Mouse (Mus musculus) gastrocnemius, adult 2 months (tissue): Measurements from ENCODE around the gene Nab1. TPM values are rescaled to one million over a fixed set of nuclear protein-coding genes. Genes with fewer than 3 reads are reported as not detected.

Experiments used
- DNase-seq: peaks from one replicate; pipeline ENCODE4 v3.0.0; 2022
- H3K27ac ChIP-seq: fragments of 200-600 bp; 2 replicates; pipeline ENCODE4 v1.8.1; 2022; ENCODE audit warnings: mild to moderate bottlenecking
- H3K4me3 ChIP-seq: fragments of 200-600 bp; 2 replicates; pipeline ENCODE4 v1.8.1; 2022; ENCODE audit warnings: mild to moderate bottlenecking, moderate library complexity
- CTCF ChIP-seq: fragments of 200-600 bp; IDR thresholded peaks from 2 replicates; pipeline ENCODE4 v1.8.1; 2022; ENCODE audit warnings: antibody characterized with exemption, mild to moderate bottlenecking, moderate library complexity
- intact Hi-C: fragments of 180-260 bp; cut with DNase I; formaldehyde crosslinking; loops from one replicate; pipeline ENCODE4 v1.15.1; 2025
- total RNA-seq, 2 experiments: library from RNA; stranded (reverse); gene quantifications; 2 replicates each; pipeline ENCODE4 v1.2.3; 2021

Gene Nab1
- total RNA-seq, 2 experiments from 2014 or later = 9.4 to 11.3 TPM

DNA sequence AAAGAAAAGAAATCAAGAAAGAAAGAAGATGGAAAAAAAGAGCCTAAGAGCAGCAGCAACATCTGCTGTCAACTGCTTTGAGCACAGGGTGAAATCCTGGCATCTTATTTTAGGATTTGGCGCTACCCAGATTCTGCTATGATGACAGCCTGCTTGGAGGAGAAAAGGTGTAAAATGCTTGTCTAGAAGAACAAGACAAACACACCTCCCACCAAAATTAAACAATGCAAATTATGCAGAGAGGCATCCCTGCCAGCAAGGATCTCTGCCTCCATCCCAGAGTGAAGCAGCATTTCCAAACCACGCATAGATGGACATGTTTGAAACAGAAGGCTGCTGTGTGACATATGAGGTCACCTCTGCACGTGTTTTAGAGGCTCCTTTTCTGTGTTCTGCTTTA lies 35.2 kb downstream of the Nab1 start:
- H3K27ac ChIP-seq = no peak overlapping the region
- no peak overlapping the region for H3K4me3 ChIP-seq
- no peak for TF ChIP-seq CTCF
- DNase-seq = no peak
- intact Hi-C loops = no loop called here

DNA sequence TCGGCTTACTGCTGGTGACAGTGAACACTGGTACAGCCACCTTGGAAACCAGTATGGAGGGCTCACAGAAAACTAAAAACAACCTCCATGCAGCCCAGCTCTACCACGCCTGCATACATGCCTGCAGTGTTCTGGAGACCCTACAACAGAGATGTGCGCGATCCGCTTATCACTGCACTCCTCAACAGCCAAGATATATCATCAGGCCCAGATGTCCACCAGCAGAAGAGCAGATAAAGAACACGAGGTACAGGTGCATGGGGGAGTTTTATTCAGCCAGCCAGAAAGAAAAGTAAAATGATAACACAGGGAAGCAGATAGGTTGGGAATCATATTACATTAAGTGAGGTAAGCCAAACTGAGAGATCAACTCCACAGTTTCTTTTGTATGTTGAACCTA lies 37.2 kb downstream of the Nab1 start:
- Histone ChIP-seq H3K27ac (no peak overlapping the region), H3K4me3 (no peak overlapping the region)
- DNase-seq = no peak
- intact Hi-C loops = no loop called here
- no peak for TF ChIP-seq CTCF

DNA sequence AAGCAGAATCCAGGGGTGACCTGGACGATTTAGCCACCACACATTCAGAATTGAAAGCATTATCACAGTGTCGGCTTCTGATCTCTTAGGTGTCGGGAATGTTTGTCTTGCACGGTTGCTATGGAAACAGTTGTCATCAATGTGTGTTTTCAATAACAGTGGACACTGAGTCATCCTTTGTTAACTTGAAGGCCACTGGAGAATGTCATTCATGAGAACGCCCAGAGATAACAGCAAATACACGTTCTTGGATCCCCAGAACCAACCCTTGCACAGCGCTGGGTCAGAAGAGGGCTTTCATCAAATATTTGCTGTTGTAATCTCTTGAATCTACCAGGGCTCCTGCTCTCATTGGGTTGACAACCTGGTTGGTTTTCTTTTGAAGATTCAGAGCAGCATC lies 43.9 kb downstream of the Nab1 start:
- Histone ChIP-seq H3K27ac (no peak overlapping the region), H3K4me3 (no peak overlapping the region)
- DNase-seq = no peak
- TF ChIP-seq CTCF = no peak
- intact Hi-C loops = no loop called here

DNA sequence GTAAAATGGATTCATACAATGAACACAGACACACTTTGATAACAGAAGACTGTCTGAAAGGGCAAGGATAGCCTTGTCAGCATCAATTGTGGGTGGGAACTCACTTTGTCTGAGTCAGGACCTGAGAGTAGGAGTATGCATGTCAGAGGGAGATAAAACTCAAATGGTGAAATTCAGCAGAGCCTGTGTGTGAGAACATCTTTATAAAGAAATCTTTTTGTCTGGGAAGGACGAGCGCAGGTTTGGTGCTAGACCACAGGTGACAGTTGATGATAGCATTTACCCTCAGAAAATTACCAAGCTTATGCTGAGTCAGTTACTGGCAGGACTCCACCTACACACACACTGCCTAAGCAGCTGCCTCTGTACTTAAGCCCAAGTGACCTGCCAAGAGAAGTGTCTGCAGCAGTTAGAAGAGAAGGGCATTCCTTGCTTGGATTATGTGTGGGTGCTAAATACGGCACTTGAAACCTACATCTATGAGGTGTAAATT lies 45.9 kb downstream of the Nab1 start:
- intact Hi-C loops = no loop called here
- DNase-seq = peak; percentile 34
- no peak for TF ChIP-seq CTCF
- H3K27ac ChIP-seq = no peak overlapping the region
- no peak overlapping the region for H3K4me3 ChIP-seq

DNA sequence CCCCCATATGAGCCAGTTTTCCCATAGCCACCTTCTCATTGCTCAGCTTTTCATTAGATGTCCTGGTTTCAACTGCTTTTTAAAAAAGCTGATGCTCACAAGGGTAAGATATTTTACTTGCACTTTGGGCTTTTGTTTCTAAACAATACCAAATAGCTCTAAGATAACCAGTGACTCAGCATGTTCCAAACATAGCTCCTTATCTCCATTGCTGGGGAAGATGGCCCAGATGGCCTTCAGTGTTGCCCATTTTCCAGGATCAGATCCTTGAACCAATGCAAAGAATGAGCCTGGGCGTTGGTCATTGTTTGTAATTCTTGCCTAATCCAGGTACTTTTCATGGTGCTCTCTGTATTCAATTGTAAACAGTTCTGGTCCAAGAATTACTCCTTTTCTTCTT lies 49.1 kb downstream of the Nab1 start:
- no peak overlapping the region for H3K4me3 ChIP-seq
- no peak for DNase-seq
- H3K27ac ChIP-seq = no peak overlapping the region
- intact Hi-C loops = no loop called here
- TF ChIP-seq CTCF = no peak

DNA sequence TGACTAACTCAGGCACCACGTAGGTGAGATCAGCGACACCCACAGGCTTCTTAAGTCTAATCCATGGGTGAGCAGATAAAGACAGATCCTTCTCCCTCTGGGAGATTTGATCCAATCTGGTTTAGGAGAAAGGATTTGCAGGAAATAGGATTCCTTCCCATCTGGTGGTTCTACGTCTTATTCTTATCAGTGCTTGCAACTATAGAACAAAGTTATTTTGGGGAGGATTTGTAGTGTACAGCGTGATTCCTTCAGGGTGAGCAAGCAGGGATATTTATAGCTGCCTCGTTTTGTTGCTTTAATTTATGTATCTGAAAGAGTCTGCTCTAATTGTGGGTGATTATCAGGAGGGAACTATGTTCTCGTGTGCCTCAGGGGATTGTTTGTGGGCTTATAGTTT lies 64.6 kb downstream of the Nab1 start:
- intact Hi-C loops = no loop called here
- H3K4me3 ChIP-seq = no peak overlapping the region
- no peak for TF ChIP-seq CTCF
- no peak overlapping the region for H3K27ac ChIP-seq
- no peak for DNase-seq

DNA sequence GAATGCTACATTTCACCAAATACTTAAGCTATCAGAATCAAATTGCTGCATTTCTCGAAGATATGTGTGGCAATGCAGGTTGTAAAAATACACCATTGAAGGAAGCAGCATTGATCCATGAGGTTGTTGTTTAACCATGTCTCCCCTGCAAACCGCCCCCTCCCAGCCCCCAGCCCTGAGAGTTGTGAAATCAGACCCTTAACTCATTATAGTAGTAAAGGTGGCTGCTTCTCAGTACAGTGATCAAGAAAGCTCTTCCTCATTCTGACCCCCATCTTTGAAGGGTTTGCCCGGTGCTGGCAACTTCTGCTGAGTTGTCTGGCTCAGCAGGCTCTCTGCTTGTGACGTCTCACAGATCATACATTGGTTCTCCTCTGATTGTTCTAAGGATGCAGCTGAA lies 66.4 kb downstream of the Nab1 start:
- Histone ChIP-seq H3K27ac (no peak overlapping the region), H3K4me3 (no peak overlapping the region)
- intact Hi-C loops = no loop called here
- DNase-seq = no peak
- no peak for TF ChIP-seq CTCF

DNA sequence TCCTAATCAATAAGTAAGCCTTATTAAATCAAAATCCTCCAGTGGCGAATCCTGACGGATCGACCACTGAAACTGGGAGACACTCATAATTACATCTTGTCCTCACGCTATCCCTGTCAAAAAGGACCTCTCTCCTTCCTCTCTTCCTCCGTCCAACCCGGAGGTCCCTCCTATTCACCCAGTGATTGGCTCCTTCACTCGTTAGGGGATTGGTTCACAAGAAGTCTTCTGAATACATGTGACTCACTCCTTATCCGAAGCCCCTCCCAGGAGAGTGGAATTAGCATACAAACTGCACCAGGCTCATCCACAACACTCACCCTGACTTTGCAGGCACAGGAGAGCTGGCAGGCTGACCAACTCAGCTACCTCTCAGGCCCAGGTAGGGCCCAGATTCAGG lies 68.7 kb downstream of the Nab1 start:
- no peak for DNase-seq
- Histone ChIP-seq H3K27ac (no peak overlapping the region), H3K4me3 (no peak overlapping the region)
- intact Hi-C loops = no loop called here
- no peak for TF ChIP-seq CTCF

DNA sequence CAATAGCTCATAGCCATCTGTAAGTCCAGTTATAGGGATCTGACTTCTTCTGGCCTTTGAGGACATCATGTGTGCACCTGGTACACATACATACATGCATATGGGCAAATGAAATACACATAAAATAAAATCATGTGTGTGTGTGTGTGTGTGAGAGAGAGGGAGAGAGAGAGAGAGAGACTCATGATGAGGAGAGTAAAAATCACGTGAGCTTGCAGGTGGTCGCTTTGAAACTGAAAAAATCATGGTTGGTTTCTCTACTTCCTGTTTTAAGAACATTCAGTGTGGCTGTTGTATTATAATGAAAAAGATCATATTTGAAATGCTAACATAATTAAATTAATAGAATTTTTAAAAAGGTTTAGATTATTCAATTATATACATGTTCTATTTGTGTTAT lies 69.9 kb downstream of the Nab1 start:
- no peak for DNase-seq
- intact Hi-C loops = no loop called here
- no peak overlapping the region for H3K27ac ChIP-seq
- no peak for TF ChIP-seq CTCF
- H3K4me3 ChIP-seq = no peak overlapping the region

DNA sequence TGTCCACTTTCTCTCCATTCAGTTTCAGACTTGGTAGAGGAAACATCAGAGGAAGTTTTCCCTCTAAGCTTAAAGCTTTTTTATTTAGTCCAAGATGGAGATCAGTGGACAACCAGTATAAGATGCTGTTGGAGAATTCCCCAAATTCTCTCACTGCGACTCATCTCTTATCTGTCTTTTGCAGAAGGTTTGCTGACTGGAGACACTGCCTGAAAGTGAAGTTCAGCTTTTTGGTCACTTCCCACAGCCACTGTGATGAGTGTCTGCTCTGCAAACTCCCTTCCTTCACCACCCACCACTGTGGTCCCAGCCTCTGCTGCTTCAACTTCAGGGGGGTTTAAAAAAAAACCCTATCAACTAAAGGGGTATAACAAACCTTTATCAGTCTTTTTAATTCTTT lies 70.4 kb downstream of the Nab1 start:
- H3K27ac ChIP-seq = no peak overlapping the region
- no peak for DNase-seq
- intact Hi-C loops = no loop called here
- TF ChIP-seq CTCF = no peak
- H3K4me3 ChIP-seq = no peak overlapping the region

DNA sequence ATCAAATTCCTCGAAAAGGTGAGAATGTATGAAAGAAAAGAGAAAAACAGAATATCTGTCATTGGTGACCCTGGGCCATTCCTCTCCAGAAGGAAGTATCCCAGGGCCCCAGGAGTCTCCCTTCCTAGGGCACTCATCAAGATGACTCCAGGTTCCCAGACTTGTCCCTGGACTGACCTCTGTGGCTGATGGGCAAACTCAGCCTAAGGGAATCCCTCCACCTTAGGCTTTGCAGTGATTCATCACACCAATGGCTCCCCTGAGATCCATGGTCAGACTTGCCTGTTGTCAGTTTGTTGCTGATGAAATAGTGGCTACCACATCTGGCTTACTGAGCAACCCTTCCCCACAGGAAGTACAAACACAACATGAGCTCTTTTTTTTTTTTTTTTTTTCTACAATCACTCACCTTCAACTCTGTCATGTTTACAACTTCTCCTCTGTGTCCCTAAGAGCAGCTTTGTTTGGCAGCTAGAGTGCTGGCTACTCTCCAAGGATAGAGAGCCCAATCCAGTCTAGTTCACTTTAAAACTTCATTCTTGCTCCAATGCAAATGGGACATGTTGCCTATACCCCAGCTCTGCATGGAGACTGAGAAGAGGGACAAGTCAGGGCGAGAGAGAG lies 72.5 kb downstream of the Nab1 start:
- H3K4me3 ChIP-seq = no peak overlapping the region
- no peak for DNase-seq
- TF ChIP-seq CTCF = no peak
- intact Hi-C loops = no loop called here
- no peak overlapping the region for H3K27ac ChIP-seq

DNA sequence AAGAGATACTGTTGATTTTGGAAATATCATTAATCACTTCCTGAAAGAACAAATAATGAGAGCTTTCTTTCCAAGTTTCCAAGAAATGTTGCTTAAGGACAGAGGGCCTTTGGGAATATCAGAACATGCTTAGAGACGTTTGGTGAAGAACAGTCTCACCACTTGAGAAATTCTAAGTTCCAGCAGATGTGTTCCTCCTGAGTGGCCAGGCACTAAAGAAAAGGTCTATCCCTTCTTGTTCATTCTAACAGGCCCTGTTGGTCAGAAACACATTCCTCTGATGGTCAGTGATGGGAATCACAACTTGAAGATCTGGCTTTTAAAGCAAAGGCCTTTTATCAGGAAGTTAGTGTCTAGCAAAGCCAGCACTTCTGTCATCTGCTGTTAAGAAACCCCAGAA lies 76.6 kb downstream of the Nab1 start:
- intact Hi-C loops = no loop called here
- no peak for DNase-seq
- Histone ChIP-seq H3K27ac (peak overlapping the region; percentile 63), H3K4me3 (no peak overlapping the region)
- no peak for TF ChIP-seq CTCF

DNA sequence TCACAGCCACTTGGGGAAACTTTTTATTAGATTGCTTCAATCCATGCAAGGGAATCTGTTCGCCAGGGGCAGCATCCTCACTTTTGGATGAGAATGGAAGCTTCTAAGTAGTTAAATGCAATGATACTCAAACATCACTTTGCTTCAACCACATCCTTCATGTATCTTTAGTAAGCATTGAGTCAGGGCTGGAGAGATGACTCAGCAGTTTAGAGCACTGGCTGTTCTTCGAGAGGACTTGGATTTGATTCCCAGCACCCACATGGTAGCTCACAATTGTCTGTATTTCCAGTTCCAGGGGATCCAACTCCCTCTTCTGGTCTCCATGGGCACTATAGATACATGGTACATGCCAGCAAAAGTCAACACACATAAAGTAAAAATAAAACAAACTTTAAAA lies 77.4 kb downstream of the Nab1 start:
- peak overlapping the region; percentile 16; the same call in 1 of the 2 replicates for H3K27ac ChIP-seq
- DNase-seq = no peak
- TF ChIP-seq CTCF = no peak
- intact Hi-C loops = no loop called here
- H3K4me3 ChIP-seq = no peak overlapping the region

DNA sequence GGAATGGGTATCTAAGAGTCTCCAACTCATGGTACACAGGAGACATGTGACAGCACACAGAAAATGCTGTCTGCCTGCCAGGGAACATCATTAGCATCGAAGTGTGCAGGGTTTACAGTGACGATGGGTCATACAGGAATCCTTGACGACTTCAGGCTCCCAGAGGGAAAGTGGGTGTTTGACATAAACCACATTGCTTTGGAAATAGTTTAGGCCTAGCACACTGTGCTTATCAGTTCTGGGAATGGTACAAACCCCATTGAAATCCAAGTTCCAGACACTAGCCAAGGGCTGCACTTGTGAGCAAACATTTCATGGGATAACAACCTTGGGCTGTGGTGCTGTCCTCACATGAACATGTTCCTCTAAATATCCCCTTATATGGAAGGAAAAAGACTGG lies 78.3 kb downstream of the Nab1 start:
- Histone ChIP-seq H3K27ac (no peak overlapping the region), H3K4me3 (no peak overlapping the region)
- intact Hi-C loops = no loop called here
- TF ChIP-seq CTCF = no peak
- no peak for DNase-seq
